Mouse (Mus musculus): Measurements from ENCODE around the gene Tmem135. TPM values are rescaled to one million over a fixed set of nuclear protein-coding genes. Genes with fewer than 3 reads are reported as not detected.

The Tmem135 gene
- polyA plus RNA-seq, 1 experiment from 2014 or later, result 14.9 TPM

DNA sequence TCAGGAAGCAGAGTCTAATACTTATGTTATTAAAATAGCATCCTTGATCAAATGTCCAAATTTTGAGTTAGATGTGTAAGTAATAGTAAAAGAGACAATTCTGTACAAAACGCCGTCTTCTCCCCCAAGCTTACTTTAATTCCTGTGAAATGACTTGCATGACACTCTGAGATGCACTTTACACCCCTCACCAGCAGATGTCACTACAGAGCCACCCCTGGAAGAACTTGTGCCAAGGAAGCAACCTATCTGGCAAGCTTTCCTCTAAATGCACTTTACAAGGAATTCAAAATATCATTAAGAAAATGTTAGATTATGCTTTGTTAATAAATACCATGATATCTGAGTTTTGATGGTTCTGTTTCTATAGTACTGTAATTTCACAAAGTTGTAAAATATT, 235.4 kb downstream of the Tmem135 start:
- H3K36me3 ChIP-seq, result no peaks in the 10 kb centered on the region
- H3K4me3 ChIP-seq, result no peak overlapping the region
- H3K4me1 ChIP-seq (replicated peaks), result no peaks in the 10 kb centered on the region
- no peaks in the 10 kb centered on the region for H3K9me3 ChIP-seq
- DNase-seq (ENCODE audit: low spot score), result peak; percentile 73
- H3K27ac ChIP-seq, result no peak overlapping the region
- 53% methylated on average over 2 of the region's 2 CpGs for WGBS
- no peaks in the 10 kb centered on the region for H3K27me3 ChIP-seq (ENCODE audit: insufficient read depth, poor library complexity, severe bottlenecking)

DNA sequence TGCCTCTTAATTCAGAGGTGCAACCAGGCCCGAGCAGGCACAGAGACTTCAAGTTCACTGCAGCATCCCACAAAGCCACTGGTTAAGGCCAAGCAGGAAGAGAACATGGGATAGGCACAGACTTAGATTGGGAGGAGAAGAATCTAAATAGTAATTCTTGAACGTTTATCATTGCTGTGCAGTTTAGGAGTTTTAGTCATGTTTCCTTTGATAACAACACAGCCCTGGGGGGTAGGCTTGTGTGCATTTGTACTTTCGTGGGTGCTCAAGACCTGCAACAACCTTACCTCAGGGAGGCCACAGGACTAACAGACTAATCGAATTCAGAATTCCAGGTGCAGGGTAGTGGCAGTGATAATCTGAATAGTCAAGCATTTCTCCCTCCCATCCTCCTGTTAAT, 238.5 kb downstream of the Tmem135 start:
- Histone ChIP-seq H3K4me1 (replicated peaks) (no peaks in the 10 kb centered on the region), H3K27me3 (ENCODE audit: insufficient read depth, poor library complexity, severe bottlenecking) (no peaks in the 10 kb centered on the region), H3K27ac (no peak overlapping the region), H3K36me3 (no peaks in the 10 kb centered on the region), H3K9me3 (no peaks in the 10 kb centered on the region), H3K4me3 (no peak overlapping the region)
- no peak for DNase-seq (ENCODE audit: low spot score)
- WGBS, result 80% methylated on average over 4 of the region's 4 CpGs

DNA sequence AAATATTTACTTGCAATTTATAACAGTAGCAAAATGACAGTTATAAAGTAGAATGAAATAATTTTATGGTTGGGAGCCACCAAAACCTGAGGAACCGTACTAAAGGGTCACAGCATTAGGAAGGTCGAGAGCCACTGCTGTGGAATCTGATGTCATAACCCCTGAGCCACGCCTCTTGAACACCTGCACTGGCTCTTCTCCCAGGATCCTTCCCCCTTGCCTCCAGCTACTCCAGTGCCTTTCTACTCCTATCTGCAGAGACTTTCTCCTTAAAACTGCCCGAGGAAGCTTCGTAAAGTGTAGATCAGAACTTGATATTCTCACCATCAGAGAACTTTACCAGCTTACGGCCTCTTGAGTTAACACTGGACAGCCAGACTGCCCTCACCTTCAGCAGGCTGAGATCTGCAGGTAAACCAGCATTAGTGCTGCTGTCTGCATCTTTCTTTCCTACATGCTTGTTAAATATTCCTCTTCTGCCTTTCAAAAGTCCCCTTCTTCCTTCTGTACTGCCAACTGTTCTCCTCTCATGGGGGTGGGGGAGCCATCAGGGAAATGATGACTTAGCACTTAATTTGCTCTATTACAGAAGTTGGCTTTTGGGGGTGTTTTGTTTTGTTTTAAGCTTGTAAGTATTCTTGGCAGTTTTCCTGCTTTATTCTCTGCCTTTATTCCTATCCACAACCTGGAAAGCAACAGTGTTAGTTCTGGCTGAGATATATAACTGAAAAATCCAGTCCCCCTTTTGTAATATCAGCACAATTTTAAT, 242.2 kb downstream of the Tmem135 start:
- Histone ChIP-seq H3K4me1 (replicated peaks) (no peaks in the 10 kb centered on the region), H3K27ac (no peak overlapping the region), H3K4me3 (no peak overlapping the region), H3K36me3 (0 out of 2 replicates have a peak, but pooled peaks cover 3% of the 10 kb centered on the region), H3K9me3 (no peaks in the 10 kb centered on the region), H3K27me3 (ENCODE audit: insufficient read depth, poor library complexity, severe bottlenecking) (no peaks in the 10 kb centered on the region)
- DNase-seq (ENCODE audit: low spot score), result no peak
- WGBS, result 82% methylated on average over 6 of the region's 6 CpGs

DNA sequence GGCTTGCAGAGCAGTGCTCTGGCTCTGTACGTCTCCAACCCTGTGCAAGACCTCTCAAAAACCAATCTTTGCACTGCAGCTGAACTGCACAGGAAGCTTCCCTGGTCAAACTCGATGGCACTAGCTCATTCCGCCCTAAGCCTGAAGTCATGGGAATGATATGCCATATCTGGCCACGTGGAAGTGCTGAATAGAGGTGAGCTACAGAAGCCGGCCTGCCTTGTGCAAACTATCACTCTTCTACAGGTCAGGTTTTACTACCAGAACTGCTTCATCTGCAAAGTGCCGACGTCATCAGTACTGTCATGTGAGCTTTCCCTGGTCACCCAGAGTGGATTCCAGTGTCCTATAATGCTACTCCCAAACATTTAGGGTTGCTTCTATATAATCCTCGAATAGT, 246.7 kb downstream of the Tmem135 start:
- WGBS, result 90% methylated on average over 8 of the region's 8 CpGs
- Histone ChIP-seq H3K27me3 (ENCODE audit: insufficient read depth, poor library complexity, severe bottlenecking) (no peaks in the 10 kb centered on the region), H3K36me3 (peaks cover 7% of the 10 kb centered on the region), H3K27ac (no peak overlapping the region), H3K4me3 (no peak overlapping the region), H3K4me1 (replicated peaks) (no peaks in the 10 kb centered on the region), H3K9me3 (no peaks in the 10 kb centered on the region)
- no peak for DNase-seq (ENCODE audit: low spot score)

DNA sequence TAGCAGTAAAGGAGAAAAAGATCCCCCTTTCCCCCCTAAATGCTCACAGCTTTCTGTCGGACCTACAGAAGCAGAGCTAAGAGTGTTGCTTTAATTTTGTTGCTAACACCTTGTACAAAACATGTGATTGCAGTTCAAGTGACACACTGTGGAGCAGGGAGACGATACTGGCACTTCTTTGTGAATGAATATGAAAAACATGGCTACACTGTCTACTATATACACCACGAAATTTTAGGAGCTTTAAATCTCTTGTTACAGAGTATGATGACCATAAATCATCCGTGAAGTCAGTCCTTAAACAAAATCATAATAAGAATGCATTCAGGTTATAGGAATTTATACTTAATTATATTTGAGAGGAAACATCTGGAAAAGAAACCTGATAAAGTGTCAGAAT, 247.4 kb downstream of the Tmem135 start:
- no peak overlapping the region for H3K27ac ChIP-seq
- no peaks in the 10 kb centered on the region for H3K27me3 ChIP-seq (ENCODE audit: insufficient read depth, poor library complexity, severe bottlenecking)
- H3K4me1 ChIP-seq (replicated peaks), result peaks cover 2% of the 10 kb centered on the region
- no peak for DNase-seq (ENCODE audit: low spot score)
- H3K9me3 ChIP-seq, result no peaks in the 10 kb centered on the region
- H3K4me3 ChIP-seq, result no peak overlapping the region
- 84% methylated on average over 4 of the region's 4 CpGs for WGBS
- H3K36me3 ChIP-seq, result peaks cover 7% of the 10 kb centered on the region

DNA sequence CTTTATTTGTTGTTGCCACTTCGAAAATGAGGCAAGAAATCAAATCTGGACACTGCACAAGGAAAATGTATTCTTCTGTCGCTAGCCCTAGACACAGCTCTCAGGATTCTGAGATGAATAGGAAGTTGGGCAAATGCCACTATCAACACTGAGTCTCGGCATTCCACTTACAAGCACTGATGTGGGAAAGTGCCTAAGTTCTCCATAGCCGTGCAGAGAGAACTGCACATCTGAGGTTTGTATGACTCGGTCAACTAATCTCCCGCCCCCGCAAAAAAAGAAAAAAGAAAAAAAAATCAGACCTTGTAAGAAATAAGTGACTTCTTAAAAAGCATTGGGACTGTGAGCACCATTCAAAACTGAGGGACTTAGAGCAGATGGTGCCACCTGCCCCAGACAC, 248.3 kb downstream of the Tmem135 start:
- Histone ChIP-seq H3K4me3 (no peak overlapping the region), H3K27ac (no peak overlapping the region), H3K36me3 (peaks cover 7% of the 10 kb centered on the region), H3K4me1 (replicated peaks) (peaks cover 9% of the 10 kb centered on the region), H3K9me3 (no peaks in the 10 kb centered on the region), H3K27me3 (ENCODE audit: insufficient read depth, poor library complexity, severe bottlenecking) (no peaks in the 10 kb centered on the region)
- 83% methylated on average over 7 of the region's 7 CpGs for WGBS
- DNase-seq (ENCODE audit: low spot score), result no peak

DNA sequence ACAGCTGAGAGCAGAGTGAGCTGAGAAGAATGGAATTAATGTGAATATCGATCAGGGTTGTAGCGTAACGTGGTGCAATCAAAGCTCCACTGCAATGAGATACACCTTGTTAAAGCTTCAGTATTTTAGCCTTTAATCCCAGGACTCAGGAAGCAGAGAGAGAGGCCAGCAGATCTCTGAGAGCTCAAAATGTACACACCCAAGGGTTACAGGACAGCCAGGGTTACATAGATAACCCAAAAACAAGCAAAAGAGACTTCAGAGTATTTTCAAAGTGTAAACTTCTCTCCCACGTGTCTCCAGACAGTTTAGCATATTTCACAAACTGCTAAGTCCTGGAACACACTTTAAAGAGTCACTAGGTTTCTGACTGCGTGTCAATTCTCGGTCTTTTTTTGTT, 248.8 kb downstream of the Tmem135 start:
- H3K27me3 ChIP-seq (ENCODE audit: insufficient read depth, poor library complexity, severe bottlenecking), result no peaks in the 10 kb centered on the region
- no peak overlapping the region for H3K27ac ChIP-seq
- peaks cover 9% of the 10 kb centered on the region for H3K4me1 ChIP-seq (replicated peaks)
- WGBS, result 87% methylated on average over 6 of the region's 6 CpGs
- no peak overlapping the region for H3K4me3 ChIP-seq
- H3K36me3 ChIP-seq, result peaks cover 7% of the 10 kb centered on the region
- no peaks in the 10 kb centered on the region for H3K9me3 ChIP-seq
- no peak for DNase-seq (ENCODE audit: low spot score)

DNA sequence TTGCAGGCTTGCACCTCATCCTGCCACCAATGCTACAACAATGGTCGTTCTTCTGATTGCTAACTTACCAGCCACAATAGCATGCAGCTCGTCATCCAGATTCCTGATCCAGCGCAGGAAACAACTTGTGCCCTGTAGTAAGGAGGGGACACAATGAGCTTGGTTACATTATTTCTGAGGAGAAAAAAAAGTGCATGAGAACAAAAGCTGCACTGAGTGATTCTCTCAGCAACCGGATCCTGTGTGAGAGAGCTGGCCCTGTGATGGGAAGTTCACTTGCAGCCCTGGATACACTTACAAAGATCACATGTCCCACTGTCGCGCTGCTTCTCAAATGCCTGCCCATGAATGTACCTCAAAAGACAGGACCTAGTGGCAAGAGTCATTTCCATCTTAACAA, 252.7 kb downstream of the Tmem135 start:
- peak; percentile 11 for DNase-seq (ENCODE audit: low spot score)
- Histone ChIP-seq H3K4me1 (replicated peaks) (peaks cover 9% of the 10 kb centered on the region), H3K9me3 (no peaks in the 10 kb centered on the region), H3K27ac (peak overlapping the region; percentile 35; the same call in 1 of the 2 replicates), H3K36me3 (peaks cover 4% of the 10 kb centered on the region), H3K4me3 (no peak overlapping the region), H3K27me3 (ENCODE audit: insufficient read depth, poor library complexity, severe bottlenecking) (no peaks in the 10 kb centered on the region)
- 59% methylated on average over 6 of the region's 6 CpGs for WGBS

DNA sequence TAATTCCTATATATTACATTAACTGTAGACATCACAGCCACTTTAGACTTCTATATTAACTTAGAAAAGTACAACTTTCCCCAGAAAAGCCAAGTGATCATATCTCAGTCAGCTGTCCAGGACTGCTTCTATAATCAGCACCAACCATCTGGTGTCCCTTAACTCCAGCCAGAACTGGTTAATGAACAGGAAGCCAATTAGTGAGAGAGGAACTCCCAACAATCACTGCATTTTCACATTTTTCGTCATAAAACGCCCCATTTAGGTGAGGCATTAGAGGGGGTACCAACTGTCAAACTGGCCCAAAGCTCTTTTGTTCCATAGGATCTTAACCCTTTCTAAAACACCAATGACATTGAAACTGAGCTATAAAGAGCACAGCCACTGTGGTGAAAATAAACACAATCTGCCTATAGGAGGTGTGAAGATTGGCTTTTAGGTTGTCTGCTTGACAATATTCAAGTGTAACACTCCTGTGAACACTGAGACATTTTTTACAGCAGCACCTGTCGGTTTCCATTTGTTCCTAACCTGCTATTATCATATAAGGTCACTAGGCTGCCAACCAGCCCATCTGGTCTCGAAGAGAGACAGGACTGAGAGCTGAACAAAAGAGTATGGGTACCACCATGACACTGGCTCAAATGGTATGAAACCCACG, 263.3 kb downstream of the Tmem135 start:
- Histone ChIP-seq H3K4me3 (no peak overlapping the region), H3K36me3 (peaks cover 19% of the 10 kb centered on the region), H3K27me3 (ENCODE audit: insufficient read depth, poor library complexity, severe bottlenecking) (no peaks in the 10 kb centered on the region), H3K27ac (no peak overlapping the region), H3K4me1 (replicated peaks) (no peaks in the 10 kb centered on the region), H3K9me3 (no peaks in the 10 kb centered on the region)
- WGBS, result 86% methylated on average over 5 of the region's 5 CpGs
- no peak for DNase-seq (ENCODE audit: low spot score)

DNA sequence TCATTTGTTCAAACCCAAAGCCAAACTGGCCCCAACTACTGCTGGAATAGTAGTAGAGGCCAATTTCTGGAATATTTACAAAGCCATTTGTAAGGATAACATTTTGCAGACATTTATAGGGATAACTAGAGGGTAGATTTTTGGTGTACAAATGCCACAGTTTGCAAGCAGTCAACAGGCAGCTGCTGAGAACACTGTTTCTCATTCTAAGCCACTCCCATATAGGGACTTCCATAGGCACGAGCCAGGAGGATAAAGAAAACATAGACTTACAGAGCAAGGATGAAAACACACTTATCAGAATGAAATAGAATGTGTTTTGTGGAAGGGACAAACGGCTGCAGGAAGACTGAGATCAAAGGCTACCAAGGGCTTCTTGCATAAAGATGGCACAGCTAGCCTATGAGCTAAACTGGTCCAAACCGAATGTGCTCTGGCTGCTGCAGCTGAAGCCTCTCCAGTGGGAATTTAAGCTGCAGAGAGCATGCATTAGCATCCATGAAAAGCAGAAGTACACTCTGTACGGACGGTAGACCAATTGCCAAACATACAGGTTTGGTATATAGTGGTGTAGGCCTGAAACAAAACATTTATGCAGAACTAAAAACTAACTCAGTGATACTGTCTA, 269.0 kb downstream of the Tmem135 start:
- H3K4me3 ChIP-seq, result no peak overlapping the region
- 84% methylated on average over 5 of the region's 5 CpGs for WGBS
- DNase-seq (ENCODE audit: low spot score), result no peak
- no peaks in the 10 kb centered on the region for H3K4me1 ChIP-seq (replicated peaks)
- H3K36me3 ChIP-seq, result no peaks in the 10 kb centered on the region
- H3K9me3 ChIP-seq, result no peaks in the 10 kb centered on the region
- H3K27me3 ChIP-seq (ENCODE audit: insufficient read depth, poor library complexity, severe bottlenecking), result no peaks in the 10 kb centered on the region
- no peak overlapping the region for H3K27ac ChIP-seq

DNA sequence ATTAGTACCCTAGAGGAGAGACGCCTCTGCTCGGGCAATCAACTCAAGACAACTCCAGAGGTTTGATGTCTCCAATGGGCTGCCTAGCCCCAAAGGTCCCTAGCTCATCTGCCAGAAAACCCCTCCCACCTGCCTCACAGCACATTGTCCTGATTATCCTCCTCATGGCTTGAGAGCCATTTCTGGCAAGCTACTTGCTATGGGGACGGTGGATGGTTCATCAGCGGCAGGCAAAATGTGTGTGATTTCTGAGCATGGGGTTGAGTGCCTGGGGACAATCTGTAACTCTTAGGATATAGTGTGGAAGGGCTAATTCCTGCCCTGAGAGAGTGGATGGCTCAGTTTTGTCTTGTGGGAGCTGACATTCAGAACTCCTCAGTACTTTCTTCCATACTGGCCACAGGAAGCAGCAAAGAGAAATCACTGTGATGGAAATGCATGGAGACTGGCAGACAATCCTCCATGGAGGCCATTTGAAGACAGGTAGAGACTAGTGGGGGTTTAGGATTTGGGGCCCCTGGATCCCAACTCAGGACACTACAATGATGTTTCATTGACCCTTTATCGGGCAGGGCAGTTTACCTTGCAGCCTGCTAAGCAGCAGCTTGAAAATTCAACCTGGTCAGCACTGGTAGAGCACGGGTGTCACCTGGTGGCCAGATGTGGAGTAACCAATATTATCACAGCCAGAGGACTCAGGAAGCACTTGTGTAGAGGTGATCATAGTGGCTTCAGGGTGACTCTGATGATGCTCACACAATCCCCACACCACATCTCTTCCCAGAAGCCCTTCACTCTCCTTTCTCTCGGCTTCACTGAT, 277.7 kb downstream of the Tmem135 start:
- 63% methylated on average over 7 of the region's 7 CpGs for WGBS
- no peaks in the 10 kb centered on the region for H3K36me3 ChIP-seq
- no peaks in the 10 kb centered on the region for H3K4me1 ChIP-seq (replicated peaks)
- H3K27me3 ChIP-seq (ENCODE audit: insufficient read depth, poor library complexity, severe bottlenecking), result no peaks in the 10 kb centered on the region
- peak; percentile 70 for DNase-seq (ENCODE audit: low spot score)
- H3K27ac ChIP-seq, result no peak overlapping the region
- no peaks in the 10 kb centered on the region for H3K9me3 ChIP-seq
- H3K4me3 ChIP-seq, result no peak overlapping the region

DNA sequence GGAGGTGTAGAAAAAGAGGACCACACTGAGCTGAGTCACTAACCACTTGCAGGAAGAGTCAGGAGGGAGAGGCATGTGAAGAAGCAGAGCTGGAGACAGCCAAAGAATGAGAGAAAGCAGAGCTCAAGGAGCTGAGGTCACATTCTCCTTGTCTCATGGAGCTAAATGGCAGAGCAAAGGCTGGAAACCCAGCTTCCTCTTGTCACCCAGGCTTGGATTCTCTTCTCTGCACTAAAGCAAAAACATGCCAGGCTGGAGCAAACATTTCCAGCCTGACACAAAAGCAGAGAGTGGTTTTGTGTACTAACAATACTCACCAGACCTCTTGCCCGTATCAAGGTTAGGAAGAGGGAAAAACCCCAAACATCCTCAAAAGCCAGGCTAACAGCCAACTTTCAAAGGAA, 287.8 kb downstream of the Tmem135 start:
- Histone ChIP-seq H3K36me3 (no peaks in the 10 kb centered on the region), H3K9me3 (no peaks in the 10 kb centered on the region), H3K4me1 (replicated peaks) (no peaks in the 10 kb centered on the region), H3K4me3 (no peak overlapping the region), H3K27ac (no peak overlapping the region), H3K27me3 (ENCODE audit: insufficient read depth, poor library complexity, severe bottlenecking) (no peaks in the 10 kb centered on the region)
- WGBS, result 53% methylated on average over 1 of the region's 1 CpGs
- no peak for DNase-seq (ENCODE audit: low spot score)

Data from hindbrain, embryonic 10.5 days (tissue).